Mouse (Mus musculus) liver, embryonic 14.5 days (tissue): ENCODE measurements around the gene Uri1.

Experiments
- CTCF ChIP-seq: IDR thresholded peaks from 2 replicates; pipeline ENCODE4 v1.5.1; 2016; ENCODE audit warnings: antibody characterized with exemption, low read depth, control low read depth
- EP300 ChIP-seq: IDR thresholded peaks from 2 replicates; pipeline ENCODE4 v1.6.1; 2016; ENCODE audit warnings: antibody characterized with exemption, low read depth

GRCm38 (mm10) chr7:38061060-38061970, 38.0 kb upstream of the Uri1 start:
- TF ChIP-seq CTCF (peak; percentile 86), EP300 (no peak)
